Mouse (Mus musculus): ENCODE measurements around the gene Pfkfb3.

The Pfkfb3 gene

DNA sequence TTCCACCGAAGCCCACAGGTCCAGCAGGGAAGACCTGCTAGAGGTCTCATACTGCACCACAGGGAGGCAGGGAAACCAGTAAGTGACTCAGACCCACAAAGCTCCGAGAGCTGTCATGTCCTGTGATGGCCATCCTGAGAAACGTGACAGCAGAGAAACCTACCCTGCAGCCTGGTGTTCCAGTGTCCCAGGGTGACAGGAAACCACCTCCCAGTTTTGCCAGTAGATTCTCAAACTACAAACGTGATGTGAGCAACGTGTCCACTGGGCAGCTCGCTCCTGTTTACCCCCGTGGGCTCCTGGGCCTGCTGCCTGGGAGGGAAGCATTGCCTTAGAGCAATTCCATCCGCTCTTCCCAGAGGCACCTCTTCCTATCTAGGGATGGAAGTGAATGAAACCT lies 53.2 kb downstream of the Pfkfb3 start:
- no peak for DNase-seq

DNA sequence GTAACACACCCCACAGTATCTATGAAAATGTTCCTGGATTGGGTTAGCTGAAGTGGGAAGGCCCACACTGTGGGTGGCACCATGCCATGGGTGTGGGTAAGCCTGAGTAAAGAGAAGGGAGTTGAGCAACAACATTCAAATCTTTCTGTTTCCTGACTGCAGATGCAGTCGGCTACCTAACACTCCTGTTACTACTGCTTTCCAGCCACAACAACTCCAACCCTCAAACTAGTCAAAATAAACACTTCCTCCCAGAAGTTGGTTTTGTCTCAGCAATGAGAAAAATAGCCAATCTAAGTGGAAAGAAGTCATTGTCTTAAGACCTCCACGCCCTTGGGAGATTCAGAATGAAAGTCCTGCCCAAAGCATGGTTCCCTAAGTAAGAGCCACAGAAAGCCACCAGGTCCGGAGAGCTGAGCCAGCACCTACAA lies 57.3 kb downstream of the Pfkfb3 start:
- peak; percentile 24 to 63 for DNase-seq

DNA sequence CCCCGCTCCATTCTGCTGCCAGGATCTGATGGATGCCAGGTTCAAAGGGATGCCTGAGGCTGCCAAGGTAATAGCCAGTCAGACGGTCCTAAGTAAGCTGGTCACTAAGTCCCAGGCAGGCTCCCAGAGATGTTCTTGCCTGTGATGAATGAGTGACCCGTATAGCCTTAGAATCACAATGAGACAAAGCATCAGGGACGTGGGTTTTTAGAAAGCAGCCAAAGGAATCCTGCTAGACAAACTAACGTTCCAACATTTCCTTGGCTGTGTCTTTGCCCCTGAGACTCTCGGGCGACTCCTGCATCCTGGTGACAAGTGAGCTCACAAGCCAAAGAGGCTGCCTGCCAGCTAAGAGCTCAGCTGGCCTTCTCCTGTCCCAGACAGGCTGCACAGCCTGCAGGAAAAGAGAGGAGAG lies 59.0 kb downstream of the Pfkfb3 start:
- DNase-seq = peak; percentile 21 to 60

DNA sequence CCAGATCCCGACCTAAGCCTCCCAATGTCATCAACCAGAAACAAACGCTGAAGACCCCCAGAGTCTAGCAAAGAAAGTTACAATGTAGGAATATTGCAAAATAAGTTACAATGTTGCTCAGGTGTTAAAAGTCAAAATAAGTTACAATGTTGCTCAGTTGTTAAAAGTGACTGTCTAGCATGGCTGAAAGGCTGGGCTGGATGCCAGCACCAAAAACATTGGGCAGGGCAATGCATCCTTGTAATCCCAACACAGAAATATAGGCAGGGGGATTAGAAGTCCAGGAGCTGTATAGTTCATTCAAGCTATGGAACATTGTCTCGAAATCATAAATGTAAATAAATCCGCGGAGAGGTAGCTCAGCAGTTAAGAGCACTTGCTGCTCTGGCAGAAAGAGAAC lies 61.0 kb downstream of the Pfkfb3 start:
- DNase-seq = no peak

DNA sequence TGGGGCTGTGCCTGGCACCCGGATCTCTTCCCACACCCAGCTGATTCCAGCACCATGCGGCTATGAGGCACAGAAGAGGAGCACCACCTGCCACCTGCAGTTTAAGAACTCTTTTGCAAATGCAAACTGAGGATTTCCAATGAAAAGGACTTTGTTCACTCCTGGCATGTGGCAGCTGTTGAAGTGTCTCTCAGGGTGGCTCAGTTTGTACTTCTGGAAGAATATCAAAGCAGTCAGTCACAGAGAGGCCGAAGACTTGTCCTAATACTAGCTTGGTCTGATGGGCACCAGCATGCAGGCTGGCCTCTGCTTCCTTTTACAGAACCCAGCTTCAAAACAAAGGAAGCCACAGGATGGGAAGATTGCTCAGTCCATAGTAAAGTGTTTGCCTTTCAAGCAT lies 62.4 kb downstream of the Pfkfb3 start:
- no peak for DNase-seq

DNA sequence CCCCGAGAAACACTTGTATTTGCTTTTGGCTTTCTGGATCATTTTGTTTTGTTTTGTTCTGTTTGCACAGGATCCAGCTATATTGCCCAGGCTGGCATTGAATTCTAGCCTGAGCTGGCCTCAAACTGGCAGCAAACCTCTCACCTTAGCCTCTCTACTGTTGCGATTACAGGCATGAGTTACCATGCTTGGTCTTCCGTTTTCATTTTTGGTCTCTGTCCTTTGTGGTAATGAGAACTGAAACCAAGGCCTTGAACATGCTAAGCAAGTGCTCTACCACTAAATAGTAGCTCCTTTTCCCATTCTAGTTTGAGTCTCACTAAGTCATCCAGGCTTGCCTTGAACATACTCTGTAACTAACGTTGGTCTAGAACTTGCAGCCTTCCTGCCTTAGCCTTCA lies 63.3 kb downstream of the Pfkfb3 start:
- DNase-seq = no peak

DNA sequence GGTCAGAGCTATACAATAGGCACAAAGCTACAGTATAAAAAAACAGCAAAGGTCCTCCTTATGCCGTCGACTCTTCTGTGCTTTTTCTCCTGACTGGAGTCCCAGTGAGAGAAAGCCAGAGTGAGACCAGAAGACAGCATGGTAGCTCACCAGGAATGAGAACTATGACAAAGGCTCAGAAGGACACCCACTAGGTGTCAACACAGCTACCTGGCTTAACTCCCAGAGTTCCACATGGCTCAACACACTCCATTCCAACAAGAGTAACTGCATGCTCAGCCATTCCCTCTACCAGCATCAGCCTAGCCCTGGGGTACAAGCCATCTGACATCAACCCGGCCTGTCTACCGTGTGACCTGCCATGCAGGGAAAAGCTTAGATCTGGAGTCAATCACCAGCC lies 70.7 kb downstream of the Pfkfb3 start:
- DNase-seq = no peak

DNA sequence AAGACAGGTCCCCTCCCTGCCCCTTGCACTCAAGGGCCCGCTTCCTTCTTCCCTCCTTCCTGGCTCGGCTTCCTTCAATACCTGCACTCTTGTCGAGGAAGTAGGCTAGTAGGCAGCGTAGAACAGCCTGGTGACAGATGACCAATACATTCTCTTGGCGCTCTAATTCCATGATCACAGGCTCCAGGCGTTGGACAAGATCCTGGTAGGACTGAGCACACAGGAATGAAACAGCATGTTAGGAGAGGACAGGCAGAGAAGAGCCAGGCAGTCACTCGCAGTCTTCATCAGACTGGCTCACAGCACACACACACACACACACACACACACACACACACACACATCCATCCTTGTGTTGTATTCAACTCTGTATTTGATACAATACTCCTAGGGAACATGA lies 71.5 kb downstream of the Pfkfb3 start:
- DNase-seq = no peak

DNA sequence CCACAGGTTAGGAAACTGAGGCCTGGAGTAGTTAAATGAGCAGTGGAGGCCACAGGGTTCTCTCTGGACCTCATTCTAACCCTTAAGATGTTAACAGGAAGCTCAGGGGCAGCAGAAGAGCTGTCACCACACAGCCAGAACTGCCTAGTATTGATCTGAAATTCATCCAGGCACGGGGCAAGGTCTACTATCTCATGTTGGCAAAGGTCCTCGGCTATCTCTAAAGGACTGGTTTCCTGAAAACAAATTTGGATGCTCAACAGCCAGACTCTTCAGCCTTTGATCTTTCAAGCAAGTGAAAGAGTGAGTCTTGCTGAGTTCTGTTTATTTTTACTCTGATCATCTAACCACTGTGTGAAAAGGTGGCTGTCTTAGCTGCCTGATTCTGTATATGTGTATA lies 74.9 kb downstream of the Pfkfb3 start:
- no peak for DNase-seq

DNA sequence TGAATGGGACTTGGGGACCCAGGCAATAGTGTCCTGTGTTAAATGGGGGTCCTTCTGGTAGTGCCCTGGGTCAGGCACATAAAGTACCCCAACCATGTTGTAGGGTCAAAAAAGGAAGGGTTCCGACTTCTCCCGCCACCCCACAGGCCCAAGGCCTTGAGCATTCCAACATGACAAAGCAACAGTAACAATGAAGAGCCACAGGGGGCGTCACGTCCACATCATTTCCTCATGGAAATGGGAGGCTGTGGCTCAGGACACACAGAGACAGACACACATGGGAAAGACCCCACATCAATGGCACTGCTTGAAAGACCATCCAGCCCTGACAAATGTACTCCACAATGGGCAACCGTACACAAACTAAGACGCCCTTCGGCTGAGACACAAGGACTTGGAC lies 78.6 kb downstream of the Pfkfb3 start:
- no peak for DNase-seq

DNA sequence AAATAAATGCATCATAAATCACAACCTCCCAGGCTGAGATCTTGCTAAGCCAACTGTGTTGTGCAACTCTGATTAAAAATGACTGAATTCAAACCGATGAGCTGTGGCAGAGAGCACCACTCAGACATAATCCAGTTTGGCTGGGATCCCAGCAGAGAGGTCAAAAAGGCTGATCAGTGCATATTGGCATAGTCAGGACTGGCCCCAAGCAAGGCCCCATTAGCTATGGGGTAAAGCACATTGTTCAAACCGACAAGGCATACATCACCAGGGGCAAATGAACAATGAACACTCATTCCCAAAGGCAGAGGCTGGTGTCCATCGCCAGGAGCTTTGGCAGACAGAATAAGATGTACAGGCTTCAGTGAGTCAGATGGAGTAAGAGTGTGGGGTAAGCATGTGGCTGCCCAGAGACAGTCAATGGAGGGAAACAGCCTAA lies 89.2 kb downstream of the Pfkfb3 start:
- peak; percentile 31 to 48 for DNase-seq

DNA sequence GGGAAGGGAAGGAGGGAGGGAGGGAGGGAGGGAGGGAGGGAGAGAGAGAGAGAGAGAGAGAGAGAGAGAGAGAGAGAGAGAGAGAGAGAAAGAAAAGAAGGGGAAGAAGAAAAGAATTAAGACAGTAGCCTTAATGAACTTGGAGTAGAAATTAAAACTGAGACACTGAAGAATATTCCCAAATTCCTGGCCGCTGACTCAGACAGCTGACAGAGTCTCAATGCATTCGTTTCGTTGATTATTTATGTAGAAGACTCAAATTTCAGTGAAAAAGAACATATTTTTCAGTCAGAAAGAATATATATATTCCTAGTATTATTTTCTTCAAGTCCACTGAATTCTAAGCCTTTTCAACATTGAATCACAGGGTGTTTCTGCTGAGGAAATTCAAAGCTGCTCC lies 92.9 kb downstream of the Pfkfb3 start:
- no peak for DNase-seq

DNA sequence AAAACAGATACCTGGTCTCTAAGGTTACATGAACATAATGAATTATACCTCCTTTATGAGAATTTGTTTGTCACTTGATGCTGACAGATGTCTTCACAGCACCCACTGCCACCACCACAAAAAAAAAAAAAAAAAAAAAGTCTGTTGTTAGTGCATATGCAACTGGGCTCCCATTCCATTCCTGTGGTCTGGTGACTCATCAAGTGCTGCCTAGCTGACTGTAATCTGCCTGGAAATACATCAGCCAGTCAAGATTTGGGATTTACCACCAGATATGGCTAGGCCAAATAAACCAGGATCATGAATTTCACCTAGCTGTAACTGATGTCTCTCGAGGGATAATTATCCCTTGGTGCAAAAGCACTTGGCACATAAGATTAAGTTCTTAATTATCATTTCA lies 95.4 kb downstream of the Pfkfb3 start:
- no peak for DNase-seq

DNA sequence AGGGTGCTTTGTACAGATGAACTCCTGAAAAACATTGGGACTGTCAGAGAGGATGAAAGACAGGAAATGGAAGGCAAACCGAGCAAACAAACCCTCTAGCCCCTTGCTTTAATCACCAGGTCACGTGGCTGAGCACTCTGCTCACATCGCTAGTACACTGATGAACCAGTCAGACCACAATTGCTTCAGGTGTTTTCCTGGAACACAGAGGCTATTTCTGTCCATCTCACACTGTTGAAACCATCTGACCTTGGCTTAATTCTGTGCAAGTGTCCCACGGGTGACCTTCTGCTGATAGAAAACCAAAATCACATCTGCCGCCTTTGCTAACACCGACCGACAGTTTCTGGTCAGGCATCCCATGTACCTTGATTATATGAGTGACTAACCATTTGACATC lies 96.0 kb downstream of the Pfkfb3 start:
- peak in 1 of 2 experiments; percentile 53 for DNase-seq

DNA sequence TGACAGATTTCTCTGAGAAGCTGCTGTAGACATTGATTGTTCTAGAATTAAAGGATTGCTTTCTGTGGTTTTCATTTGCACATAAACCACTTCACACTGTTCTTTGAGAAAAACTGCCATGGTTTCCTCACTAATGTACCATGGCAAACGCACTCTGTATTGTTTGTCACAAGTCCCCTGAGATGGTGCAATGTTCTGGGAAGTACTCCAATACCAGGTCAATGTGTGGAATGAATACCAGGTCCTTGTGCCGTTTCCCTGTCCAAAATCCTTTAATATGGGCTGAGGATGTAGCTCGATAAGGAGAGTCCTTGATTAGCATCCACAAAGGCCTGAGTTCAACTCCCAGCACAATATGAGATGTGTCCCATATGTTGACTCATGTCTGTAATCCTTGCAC lies 105.2 kb downstream of the Pfkfb3 start:
- DNase-seq = no peak

DNA sequence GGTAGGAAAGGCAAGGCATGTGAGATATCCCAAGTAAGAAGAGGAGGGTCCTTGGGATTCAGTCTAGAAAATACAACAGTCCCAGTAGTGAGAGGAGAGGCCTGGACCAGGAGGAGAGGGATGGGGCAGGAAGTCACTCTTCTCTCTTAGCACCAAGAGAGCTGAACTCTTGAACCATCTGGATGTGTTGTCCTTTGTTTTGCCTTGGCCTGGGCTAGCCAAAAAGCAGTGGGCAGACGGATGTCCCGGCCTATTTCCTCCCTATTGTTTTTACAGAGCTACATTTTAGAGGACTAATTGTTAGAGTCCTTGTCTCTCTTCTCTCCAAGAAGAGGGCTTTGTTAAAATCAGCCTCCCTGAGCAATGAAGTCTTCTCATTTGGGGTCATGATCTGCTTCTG lies 106.0 kb downstream of the Pfkfb3 start:
- peak; percentile 32 to 54 for DNase-seq

DNA sequence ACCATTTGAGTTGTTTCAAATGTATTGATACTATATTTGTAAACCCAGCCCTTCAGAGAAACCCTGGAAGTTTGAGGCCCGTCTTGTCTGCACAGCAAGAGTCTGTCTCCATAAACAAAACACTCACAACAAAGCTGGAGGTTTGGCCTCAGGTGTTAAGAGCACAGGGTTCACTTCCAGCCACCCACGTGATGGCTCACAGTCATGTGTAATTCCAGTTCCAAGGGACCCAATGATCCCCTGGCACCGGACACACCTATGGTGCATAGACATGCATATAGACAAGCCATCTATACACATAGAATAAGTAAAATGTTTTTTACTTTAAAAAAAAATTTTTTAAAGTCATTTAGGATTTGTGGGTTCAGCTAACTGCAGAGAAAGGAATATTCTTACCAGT lies 108.2 kb downstream of the Pfkfb3 start:
- DNase-seq = no peak

DNA sequence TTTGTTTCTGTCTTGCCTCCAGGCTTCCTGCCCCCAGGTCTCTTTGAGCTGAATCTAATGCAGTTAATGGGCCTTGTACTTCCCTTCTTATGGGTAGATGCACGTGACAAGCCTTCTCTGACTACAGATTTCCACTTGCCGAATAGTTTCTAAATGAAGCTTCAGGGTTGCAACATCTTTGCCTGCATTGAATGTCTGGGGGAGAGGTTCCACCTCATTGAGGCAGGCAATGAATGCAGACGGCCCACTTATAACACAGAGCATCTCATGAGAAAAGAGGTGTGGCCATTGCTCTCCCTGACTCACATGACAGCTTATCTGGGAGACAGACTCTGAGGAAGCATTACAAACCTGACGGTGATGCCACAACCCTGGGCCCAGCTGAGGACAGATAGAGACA lies 112.0 kb downstream of the Pfkfb3 start:
- DNase-seq = no peak

DNA sequence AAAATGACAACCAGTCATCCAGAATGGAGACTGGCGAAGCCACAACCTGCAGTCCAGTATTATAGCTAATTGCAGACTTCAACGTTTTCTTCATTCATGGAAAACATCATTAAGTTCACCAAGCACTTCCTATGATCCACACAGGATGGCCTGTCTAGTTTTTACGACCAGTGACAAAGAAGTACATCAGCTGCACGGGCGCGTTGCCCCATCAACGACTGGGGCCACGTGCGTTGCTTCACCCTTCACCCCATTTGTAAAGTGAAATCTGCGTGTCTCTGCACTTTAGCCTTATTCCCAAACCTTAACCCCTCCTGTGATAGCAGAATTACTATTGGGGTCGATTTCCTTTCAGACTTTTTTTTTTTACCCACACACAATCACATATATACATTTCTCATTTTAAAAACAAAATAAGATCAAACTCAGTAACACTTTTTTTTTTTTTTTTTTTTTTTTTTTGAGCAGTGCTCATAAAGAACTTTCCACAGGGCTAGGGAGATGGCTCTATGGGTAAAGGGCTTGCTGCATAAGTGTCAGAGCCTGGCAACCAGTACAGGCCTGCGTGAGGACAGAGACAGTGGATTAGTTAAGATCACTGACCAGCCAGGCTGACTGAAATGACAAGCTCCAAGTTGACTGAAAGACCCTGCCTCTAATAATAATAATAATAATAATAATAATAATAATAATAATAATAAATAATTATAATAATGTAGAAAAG lies 115.5 kb downstream of the Pfkfb3 start:
- no peak for DNase-seq

DNA sequence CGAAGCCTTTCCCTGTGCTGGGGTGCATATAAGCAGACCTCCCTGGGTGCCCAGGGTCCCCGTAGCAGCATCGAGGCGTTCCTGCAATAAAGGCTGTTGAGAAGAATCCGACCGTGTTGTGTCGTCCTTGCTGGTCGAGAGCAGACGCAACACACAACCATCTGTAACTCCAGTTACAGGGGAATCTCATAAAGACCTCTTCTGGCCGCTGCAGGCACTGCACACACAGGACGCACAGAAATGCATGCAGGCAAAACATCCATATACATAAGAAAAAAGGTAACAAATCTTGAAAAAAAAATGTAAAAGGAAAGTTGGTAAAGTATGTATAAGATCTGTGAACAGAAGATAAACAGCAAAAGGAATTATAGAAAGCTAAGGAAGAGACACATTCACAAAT lies 117.5 kb downstream of the Pfkfb3 start:
- DNase-seq = no peak

DNA sequence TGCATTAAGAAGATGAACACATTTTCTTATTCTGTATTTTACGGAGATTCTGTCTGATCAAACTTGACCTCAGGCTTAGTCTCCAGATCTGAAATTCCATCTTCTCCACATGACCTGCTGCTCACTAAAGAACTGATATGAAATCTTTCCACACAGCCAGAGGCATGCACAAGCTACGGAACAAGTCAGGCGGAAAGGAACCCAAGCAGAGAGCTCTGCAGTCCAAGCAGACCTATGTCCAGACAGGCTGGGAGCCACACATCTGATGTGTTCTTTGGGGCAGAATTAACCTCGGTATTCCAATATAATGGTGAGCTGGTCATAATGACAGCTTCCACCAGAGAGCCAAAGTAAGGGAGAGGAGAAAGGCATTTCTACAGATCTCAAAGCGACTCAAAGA lies 120.5 kb downstream of the Pfkfb3 start:
- DNase-seq = peak in 1 of 2 experiments; percentile 56

DNA sequence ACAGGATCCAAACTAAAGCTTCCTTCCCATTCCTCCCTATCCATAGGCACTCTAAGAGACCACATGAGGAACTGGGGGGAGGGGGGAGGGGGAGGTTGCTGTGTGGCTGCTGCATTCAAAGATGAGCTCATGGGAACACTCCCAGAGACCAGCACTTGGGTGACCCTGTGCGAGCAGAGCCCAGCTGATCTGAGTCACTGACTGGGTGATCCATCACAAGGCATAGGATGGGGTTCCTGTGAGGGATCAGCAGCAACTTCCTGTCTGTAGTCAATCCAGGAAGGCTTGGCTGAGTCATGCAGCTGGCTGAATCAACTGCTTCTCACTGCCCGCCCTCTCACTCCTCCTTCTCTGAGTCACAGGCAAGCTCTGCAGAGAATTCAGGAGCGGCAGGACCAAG lies 124.3 kb downstream of the Pfkfb3 start:
- DNase-seq = peak; percentile 71 to 88

DNA sequence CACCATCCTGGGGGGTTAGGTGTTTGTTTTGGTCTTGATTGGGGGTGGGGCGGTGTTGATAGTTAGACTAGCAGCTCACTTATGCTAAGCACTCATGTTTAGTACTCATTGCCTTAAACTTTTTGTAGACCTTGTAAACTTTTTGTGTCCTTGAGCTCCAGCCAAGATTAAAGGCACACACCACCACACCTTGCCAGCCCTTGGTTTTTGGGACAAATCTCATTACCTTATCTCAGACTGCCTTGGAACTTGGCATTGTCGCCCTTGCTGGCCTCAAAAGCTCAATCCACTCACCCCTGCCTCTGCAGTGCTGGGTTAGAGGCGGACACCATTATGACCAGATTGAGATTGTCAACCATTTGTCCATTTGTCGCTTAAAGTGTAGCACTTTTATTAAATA lies 125.3 kb downstream of the Pfkfb3 start:
- no peak for DNase-seq

DNA sequence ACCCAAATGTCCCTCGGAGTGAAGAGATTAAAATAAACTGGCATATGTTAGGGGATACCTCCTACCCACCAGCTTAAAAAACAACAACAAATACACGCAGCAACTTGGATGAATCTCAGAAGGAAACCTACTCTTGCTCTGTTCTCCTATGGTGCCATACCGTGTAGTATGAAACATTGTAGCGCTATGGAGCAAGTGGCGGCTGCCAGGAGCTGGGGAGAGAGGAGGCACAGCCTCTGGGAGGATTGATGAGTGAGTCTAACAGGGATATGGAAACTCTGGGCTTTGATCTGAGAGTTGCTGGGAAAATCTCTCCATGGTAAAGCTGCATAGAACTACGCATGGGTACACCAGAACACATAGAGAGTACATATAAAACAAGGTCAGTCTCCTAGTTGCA lies 126.3 kb downstream of the Pfkfb3 start:
- no peak for DNase-seq

DNA sequence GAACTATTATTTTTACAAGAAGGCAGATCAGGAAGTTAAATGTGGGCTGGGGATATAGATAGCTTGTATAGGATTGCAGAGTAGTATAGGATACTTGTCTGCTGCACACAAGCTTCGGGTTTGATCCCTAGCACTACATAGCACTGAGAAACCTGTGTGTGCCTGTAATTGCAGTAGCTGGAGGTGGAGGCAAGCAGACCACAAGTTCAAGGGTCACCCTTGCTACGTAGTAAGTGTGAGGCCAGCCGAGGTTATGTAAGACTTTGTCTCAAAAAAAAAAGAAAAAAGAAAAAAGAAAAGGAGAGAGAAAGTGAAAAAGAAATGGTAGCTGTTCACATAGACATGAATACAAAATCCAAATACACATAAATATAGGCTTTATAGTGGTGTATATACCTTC lies 127.5 kb downstream of the Pfkfb3 start:
- peak; percentile 27 to 63 for DNase-seq
